8 mouse cellular contexts compared by ENCODE assay signal in genomic region chr10:116266561-116267433, GRCm38 (mm10). TPM values are rescaled to one million over a fixed set of nuclear protein-coding genes. Genes with fewer than 3 reads are reported as not detected.
DNase-seq lines count a peak whose midpoint lies in the region; ATAC-seq lines count a peak whose summit lies in the region.

No protein-coding gene starts in this region.

- H3K27ac ChIP-seq in heart, embryonic 14.5 days (replicated peaks in 1 of 2; ENCODE audit: control insufficient read depth in 1 of 2, insufficient read depth in 1 of 2, low read depth in 2 of 2, low read length in 2 of 2): peak overlapping the region; percentile 26 to 62; a peak in 3 of 4 replicates

- peak; percentile 79 for ATAC-seq in heart, embryonic 14.5 days (ENCODE audit: insufficient number of reproducible peaks, insufficient read depth, low FRiP score, low read depth)

- peak; percentile 31 for DNase-seq in urinary bladder, postnatal 14 days (ENCODE audit: low spot score)
- DNase-seq in urinary bladder, postnatal 4 days (ENCODE audit: low spot score in 2 of 2): no peak
- peak; percentile 58 to 74 for DNase-seq in kidney, postnatal 4 days
- DNase-seq in yolk sac, embryonic 10.5 days (ENCODE audit: low spot score): peak; percentile 73
- no peak for DNase-seq in c-Kit-positive CD71-positive TER-119-positive erythroid progenitor cells, embryonic 14.5 days (ENCODE audit: low spot score)
- no peak for DNase-seq in retina, embryonic 14.5 days (ENCODE audit: low spot score)
- no peak for DNase-seq in cerebellum, postnatal 25 days

- H3K4me2 ChIP-seq in heart, embryonic 14.5 days (ENCODE audit: low read length): no peak overlapping the region

- no peaks in the 10 kb centered on the region for H3K27me3 ChIP-seq in heart, embryonic 14.5 days (ENCODE audit: control insufficient read depth, insufficient read depth, low read length)

- no peaks in the 10 kb centered on the region for H3K36me3 ChIP-seq in heart, embryonic 14.5 days (ENCODE audit: control insufficient read depth, insufficient read depth, low read length)

- no peak overlapping the region for H3K9ac ChIP-seq in heart, embryonic 14.5 days (ENCODE audit: low read length)

- WGBS in heart, embryonic 14.5 days: 45% methylated on average over 15 of the region's 15 CpGs

- H3K4me3 ChIP-seq in heart, embryonic 14.5 days (ENCODE audit: control insufficient read depth in 1 of 2, insufficient read depth in 1 of 2, low read depth in 1 of 2, low read length in 2 of 2): no peak overlapping the region

- peaks cover 15 to 26% of the 10 kb centered on the region in 2 experiments for H3K4me1 ChIP-seq in heart, embryonic 14.5 days (ENCODE audit: control insufficient read depth in 2 of 2, insufficient read depth in 2 of 2, low read length in 2 of 2)

- no peaks in the 10 kb centered on the region for H3K9me3 ChIP-seq in heart, embryonic 14.5 days (ENCODE audit: control insufficient read depth, low read length)

RNA-seq across cellular contexts. Expression of gene Ptprb, which starts 8.5 kb away (rescaled TPM):
- polyA plus RNA-seq in heart, embryonic 14.5 days (2014; fragmentation: Nextera tagmentation; extraction: Ambion mirVana): 8.3 and 9.7 TPM in 2 replicates

Comparison
In these comparisons a context has a peak if more than half of its experiments do, and no peak if none do; other contexts are left out.
1. DNase-seq: peak in urinary bladder, postnatal 14 days (single experiment), kidney, postnatal 4 days (2 of 2) and yolk sac, embryonic 10.5 days (single experiment); none in urinary bladder, postnatal 4 days (0 of 2), c-Kit-positive CD71-positive TER-119-positive erythroid progenitor cells, embryonic 14.5 days (single experiment), retina, embryonic 14.5 days (single experiment) and cerebellum, postnatal 25 days (0 of 2).